Mouse (Mus musculus): ENCODE measurements around the gene Ado.

Ado gene

DNA sequence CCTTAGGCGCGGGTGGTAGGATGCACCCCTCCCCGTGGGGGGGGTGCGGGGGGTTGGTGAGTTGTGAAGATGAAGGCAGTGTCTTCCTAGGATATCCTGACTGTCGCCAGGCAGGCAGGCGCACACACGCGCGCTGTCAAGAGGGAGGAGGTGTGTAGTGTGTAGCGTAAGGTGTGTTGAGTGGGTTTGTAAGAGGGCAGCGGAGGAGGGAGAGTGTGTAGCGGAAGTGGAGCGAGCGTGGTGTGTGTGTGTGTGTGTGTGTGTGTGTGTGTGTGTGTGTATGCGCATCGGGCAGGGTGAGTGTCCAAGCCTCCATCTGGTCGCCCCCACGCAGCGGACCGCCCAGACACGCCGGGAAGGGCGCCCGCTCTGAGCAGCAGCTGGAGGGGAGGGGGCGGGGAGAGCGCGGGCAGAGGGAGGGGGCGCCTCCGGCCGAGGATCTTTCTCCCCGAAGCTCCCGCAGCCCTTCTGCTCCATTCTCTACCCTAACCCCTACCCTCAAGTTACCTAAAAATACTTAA, 12.1 kb downstream of the Ado start:
- DNase-seq (ENCODE audit: low spot score) = no peak

GRCm38 (mm10) chr10:67535972-67536371, 12.8 kb downstream of the Ado start:
- DNase-seq (ENCODE audit: low spot score) = peak; percentile 52

GRCm38 (mm10) chr10:67535256-67535655, 13.5 kb downstream of the Ado start, which contains the start of gene Egr2:
TSS of gene Egr2 (plus strand) at chr10:67535475.
- DNase-seq (ENCODE audit: low spot score) = no peak

DNA sequence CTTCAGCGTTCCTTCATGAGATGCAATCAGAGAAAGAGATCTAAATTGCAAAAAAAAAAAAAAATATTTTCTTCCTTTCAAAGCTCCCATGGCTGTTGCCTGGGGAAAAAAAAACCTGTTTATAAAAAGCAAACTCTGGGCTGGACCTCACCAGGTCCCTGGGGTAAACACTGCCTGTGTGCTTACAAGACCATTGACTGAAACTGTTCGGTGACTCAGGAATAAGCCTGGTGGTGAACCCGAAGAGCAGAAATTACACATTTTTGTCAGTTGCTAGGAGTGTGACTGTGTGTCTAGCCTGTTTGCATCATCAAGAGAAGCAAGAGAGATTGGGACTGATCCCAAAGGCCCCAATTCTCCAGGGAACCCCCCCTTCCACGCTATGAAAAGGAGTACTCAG, 19.0 kb downstream of the Ado start:
- no peak for DNase-seq (ENCODE audit: low spot score)

GRCm38 (mm10) chr10:67526435-67526834, 22.3 kb downstream of the Ado start:
- no peak for DNase-seq (ENCODE audit: low spot score)

GRCm38 (mm10) chr10:67524694-67525093, 24.1 kb downstream of the Ado start:
- no peak for DNase-seq (ENCODE audit: low spot score)

DNA sequence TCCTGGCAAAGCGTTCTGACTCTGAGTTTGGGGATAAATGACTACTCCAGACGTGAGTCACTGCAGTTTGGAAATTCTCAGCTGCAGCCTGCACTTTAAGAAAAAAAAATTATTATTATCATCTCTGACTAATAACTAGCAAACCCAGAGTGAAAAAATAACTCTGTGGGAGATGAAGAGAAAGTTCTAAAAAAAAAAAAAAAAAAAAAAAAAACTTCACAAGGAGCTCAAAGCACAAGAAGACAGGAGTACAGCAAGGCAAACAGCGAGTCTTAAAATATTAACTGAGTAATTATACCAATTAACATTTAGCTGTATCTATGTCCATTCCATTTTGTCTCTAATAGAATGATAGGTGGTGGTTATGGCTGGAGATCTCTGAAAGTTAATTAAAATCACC, 24.6 kb downstream of the Ado start:
- no peak for DNase-seq (ENCODE audit: low spot score)

- no peak for DNase-seq (ENCODE audit: low spot score)
Observed at GRCm38 (mm10) chr10:67518733-67519132, 30.0 kb downstream of the Ado start.

GRCm38 (mm10) chr10:67512871-67513270, 35.9 kb downstream of the Ado start:
- no peak for DNase-seq (ENCODE audit: low spot score)

GRCm38 (mm10) chr10:67512211-67512610, 36.5 kb downstream of the Ado start:
- no peak for DNase-seq (ENCODE audit: low spot score)

DNA sequence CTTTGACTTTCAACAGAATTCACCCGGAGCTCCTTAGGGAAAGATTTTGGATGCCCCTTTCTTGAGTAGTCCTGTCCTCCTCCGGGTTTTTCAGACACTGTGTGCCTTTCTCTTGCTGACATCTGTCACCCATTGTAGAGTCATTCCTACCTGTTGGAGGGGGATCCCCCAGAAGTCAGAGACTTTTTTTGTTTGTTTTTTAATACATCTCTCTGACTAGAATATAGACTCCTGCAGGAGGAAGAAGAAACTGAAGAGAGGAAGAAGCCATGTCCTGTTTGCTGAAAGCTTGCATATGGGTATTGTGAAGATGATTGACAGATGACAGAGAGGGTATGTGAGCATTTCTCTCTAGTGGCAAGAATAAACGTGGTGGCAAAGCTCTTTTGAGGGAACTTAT, 43.5 kb downstream of the Ado start:
- DNase-seq (ENCODE audit: low spot score) = no peak

DNA sequence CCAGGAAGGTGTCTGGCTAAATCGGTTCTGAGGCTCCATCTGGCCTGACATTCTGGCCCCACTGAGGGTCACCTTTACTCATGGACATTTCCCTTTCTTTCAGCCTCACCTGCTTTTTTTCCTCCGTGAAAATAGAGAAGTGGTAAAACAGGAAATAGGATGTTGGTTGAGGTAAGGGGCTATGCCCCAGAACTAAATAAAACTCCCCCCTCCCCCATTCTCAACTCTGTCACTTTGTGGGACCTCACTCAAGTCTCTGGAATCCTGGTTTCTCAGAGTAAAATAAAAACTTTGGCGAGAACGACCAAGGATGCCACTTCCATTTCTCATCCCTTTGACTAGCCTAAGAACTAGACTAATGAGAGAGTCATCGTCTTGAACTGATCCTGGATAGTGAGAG, 44.7 kb downstream of the Ado start:
- DNase-seq (ENCODE audit: low spot score) = no peak

DNA sequence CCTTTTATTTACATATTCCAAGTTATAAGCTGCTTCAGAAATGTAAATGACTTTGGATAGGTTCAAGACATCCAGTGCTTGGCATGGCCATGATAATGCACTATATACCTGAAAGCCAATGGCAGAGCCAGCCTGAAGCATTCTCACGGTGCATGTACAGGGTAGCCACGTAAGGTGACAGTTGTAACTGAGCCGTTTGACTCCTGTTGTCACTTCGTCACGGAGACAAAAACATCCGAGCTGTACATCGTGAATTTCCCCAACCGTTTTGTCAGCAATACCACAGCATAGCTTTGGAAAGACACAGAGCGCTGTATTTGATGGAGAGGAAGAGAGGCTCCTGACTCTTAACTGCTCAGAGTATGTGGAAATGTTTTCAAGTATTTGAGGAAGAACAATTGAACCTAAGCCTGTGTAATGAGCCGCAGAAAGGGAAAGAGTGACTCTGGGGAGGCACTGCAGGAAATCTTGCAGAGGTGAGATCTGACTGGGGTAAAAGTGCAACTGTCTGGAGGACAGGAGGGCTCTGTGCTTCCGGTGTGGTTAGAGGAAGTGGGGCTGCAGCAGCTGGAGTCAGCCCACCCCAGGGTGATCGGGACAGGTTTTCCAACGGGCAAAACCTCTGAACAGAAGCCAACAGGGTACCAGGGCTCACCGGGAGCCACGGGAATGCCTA, 45.3 kb downstream of the Ado start:
- DNase-seq (ENCODE audit: low spot score) = no peak

- DNase-seq (ENCODE audit: low spot score) = no peak
Observed at GRCm38 (mm10) chr10:67497951-67498350, 50.8 kb downstream of the Ado start.

DNA sequence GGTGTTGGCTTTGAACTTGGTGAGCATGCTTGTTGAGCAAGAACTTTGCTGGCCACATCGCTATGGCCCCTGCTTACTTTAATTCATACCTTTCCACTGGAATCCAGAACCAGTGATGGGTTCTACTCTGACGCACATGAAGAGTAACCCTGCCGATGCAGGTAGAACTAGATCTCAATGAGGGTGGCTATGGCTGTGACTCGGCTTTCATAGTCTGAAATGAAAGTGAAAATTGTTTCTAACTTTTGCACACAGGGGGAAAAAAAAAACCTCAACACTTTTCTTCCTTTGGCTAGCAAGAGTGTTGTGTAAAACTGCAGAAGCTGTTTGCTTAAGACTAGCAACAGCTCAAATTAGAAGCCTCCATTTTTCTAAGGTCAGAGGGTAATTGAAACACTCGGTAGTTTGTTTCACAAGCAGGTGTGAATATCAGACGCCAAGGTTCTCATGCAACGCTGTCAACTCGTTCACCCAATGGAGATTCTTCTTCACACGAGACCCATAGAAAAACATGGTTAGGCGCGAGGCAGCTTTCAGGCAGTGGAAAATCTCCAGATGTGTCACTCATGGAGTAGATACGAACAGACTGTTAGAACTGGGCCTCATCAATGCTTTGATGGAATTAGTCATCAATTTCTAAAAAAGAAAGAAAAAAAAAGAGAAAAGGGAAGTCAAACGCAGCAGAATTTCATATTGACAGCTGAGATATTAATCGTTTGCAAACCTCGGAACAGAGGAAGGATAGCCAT, 51.4 kb downstream of the Ado start:
- no peak for DNase-seq (ENCODE audit: low spot score)
